Mouse (Mus musculus) neural tube, embryonic 13.5 days (tissue): ENCODE data around the gene Clvs2. TPM values are rescaled to one million over a fixed set of nuclear protein-coding genes. Genes with fewer than 3 reads are reported as not detected.

Source experiments
- polyA plus RNA-seq: library from polyadenylated mRNA; unstranded; fragments of >200 nt; fragmentation: Nextera tagmentation; extraction: Ambion mirVana; gene quantifications from 2 replicates; pipeline ENCODE4 v1.2.1, GENCODE M21; 2015

The Clvs2 gene
- polyA plus RNA-seq, 1 experiment from 2014 or later, result 13.4 TPM

Other genes starting within 250 kb of the Clvs2 start
- not detected in 2 replicates for gene Sult3a2, start 161.9 kb upstream of the Clvs2 start, polyA plus RNA-seq
- gene Sult3a1, start 233.0 kb upstream of the Clvs2 start, polyA plus RNA-seq, result not detected in 2 replicates